Mouse (Mus musculus): ENCODE results near the gene Gm20388. TPM values are rescaled to one million over a fixed set of nuclear protein-coding genes. Genes with fewer than 3 reads are reported as not detected.

Gm20388 gene
- polyA plus RNA-seq, 1 experiment from 2014 or later = 7.4 TPM

- Histone ChIP-seq H3K4me2 (no peak overlapping the region), H3K9me3 (replicated peaks) (no peaks in the 10 kb centered on the region), H3K36me3 (no peaks in the 10 kb centered on the region), H3K27ac (peak overlapping the region; percentile 66), H3K4me3 (replicated peaks) (no peak overlapping the region), H3K9ac (no peak overlapping the region), H3K4me1 (peaks cover 43% of the 10 kb centered on the region), H3K27me3 (peaks cover 19% of the 10 kb centered on the region; the same call in 1 of the 2 replicates)
- WGBS = 60% methylated on average over 6 of the region's 6 CpGs
- ATAC-seq (replicated peaks; ENCODE audit: low FRiP score) = no peak
Measured at GRCm38 (mm10) chr8:120699079-120699478, 788.4 kb downstream of the Gm20388 start.

DNA sequence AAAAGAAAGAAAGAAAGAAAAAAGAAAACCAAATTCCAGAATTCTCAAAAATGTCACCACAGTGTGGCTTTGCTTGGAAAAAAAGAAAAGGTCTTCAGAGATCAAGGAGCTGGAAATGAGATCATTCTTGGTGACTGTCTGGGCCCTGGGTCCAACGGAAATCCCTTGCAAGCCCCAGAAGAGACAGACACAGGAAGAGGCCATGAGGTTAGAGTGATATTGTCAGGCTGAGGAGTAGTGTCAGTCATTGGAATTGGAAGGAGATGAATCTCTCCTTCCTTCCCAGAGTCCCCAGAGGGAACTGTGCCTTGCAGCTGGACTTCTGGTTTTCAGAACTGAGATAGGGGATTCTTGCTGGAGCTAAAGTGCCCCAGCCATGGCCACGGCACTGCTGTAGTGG, 788.9 kb downstream of the Gm20388 start:
- no peak for ATAC-seq (replicated peaks; ENCODE audit: low FRiP score)
- WGBS = 70% methylated on average over 2 of the region's 2 CpGs
- H3K27ac ChIP-seq = peak overlapping the region; percentile 37; the same call in 1 of the 2 replicates

DNA sequence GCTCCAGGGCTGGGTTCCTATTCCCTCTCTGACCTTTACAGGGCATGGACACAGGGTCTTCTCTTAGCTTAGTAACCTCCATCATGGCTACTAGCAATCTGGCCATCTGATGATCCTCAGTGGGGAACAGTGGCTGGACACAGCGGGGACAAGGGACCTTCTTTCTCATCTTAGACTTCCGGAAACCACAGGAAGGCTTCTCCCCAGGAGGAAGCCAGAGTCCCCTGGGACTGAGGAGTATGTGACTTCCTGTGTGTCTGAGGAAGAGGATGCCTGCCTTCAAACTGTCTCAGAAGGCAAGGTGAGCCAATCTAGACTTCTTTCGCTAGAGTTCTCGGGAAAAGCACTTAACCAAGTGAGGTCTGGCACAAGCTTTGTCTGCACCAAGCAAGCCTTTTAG, 789.4 kb downstream of the Gm20388 start:
- Histone ChIP-seq H3K27me3 (peaks cover 19% of the 10 kb centered on the region; the same call in 1 of the 2 replicates), H3K4me1 (peaks cover 40% of the 10 kb centered on the region), H3K4me2 (no peak overlapping the region), H3K36me3 (no peaks in the 10 kb centered on the region), H3K9ac (no peak overlapping the region), H3K9me3 (replicated peaks) (no peaks in the 10 kb centered on the region), H3K27ac (peak overlapping the region; percentile 37; the same call in 1 of the 2 replicates), H3K4me3 (replicated peaks) (no peak overlapping the region)
- WGBS = 82% methylated on average over 4 of the region's 4 CpGs
- no peak for ATAC-seq (replicated peaks; ENCODE audit: low FRiP score)

More for the DNA sequence above, 788.9 kb downstream of the Gm20388 start:
- H3K4me2 ChIP-seq = no peak overlapping the region
- H3K27me3 ChIP-seq = peaks cover 22% of the 10 kb centered on the region; the same call in 1 of the 2 replicates
- no peak overlapping the region for H3K9ac ChIP-seq
- H3K9me3 ChIP-seq (replicated peaks) = no peaks in the 10 kb centered on the region
- no peaks in the 10 kb centered on the region for H3K36me3 ChIP-seq
- H3K4me3 ChIP-seq (replicated peaks) = no peak overlapping the region
- peaks cover 42% of the 10 kb centered on the region for H3K4me1 ChIP-seq

DNA sequence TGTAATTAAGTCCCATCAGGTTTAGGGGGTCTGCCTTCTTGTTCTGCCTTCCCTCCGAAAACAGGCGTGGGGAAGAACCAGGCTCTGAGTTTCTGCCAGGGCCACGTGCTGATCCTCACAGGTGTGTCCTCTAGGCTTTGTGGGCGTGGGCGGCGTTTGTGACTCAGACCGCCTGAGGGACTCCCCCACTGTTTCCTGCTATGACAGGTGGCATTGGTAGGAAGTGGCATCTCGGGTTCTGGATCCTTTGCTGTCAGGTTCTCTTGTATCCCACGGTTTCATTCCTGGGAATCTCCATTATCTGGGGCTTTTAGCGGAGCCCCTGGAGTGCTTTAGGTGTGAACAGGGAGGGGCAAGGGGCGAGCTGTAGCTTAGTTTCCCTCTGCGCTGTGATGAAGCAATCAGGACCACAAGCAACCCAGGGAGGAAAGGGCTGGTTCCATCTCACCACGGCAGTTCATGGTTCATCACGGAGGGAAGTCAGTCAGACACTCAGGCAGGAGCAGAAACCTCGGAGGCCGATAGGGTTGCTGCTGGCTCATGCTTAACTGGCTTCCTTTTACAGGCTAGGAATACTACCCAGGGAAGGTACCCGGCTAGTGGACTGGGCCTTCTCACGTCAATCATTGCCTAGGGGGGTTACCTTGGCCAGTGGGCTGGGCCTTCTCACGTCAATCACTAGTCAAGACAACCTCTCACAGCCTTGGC, 791.3 kb downstream of the Gm20388 start:
- no peak for ATAC-seq (replicated peaks; ENCODE audit: low FRiP score)
- WGBS = 48% methylated on average over 19 of the region's 19 CpGs
- Histone ChIP-seq H3K27me3 (peaks cover 17% of the 10 kb centered on the region; the same call in 1 of the 2 replicates), H3K9me3 (replicated peaks) (no peaks in the 10 kb centered on the region), H3K4me1 (peaks cover 25% of the 10 kb centered on the region), H3K4me2 (no peak overlapping the region), H3K4me3 (replicated peaks) (no peak overlapping the region), H3K9ac (no peak overlapping the region), H3K27ac (no peak overlapping the region), H3K36me3 (no peaks in the 10 kb centered on the region)

DNA sequence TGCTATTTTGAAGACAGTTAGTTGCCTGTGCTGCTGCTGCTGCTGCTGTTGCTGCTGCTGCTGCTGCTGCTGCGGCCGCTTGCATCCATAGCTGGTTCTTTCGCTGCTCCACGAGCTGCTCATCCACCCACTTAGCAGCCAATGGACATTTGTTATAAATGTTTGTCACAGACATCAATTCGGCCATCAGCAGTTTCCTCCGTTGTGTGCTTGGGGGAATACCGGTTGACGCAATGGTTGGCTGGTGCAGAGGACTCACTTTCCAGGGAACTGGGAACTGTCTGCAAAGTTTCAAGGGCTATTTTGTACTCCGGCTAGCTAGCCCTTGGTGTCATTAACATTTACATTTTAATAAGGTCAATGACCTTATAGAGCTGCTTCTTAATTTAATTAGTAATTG, 793.6 kb downstream of the Gm20388 start:
- WGBS = 28% methylated on average over 9 of the region's 9 CpGs

DNA sequence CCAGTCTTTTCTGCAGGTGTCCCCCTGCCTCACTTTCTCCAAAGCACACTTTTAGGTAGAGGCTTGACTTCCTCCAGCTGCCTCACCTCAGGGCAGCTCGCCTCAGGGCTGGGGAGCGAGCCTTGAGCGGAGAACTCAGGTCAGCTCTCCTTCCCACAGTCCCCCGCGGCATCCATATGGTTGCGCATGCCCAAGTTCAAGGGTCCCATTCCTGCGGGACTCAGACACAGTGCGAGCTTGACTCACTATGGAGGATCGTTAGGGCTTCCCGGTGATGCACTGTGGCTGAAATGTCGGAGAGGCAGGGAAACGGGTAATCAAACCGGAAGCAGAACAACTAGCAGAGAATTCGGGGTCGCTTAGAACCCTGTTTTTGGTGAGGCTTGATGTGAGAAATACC, 794.5 kb downstream of the Gm20388 start:
- no peak overlapping the region for H3K27ac ChIP-seq
- H3K4me3 ChIP-seq (replicated peaks) = no peak overlapping the region
- no peaks in the 10 kb centered on the region for H3K9me3 ChIP-seq (replicated peaks)
- H3K27me3 ChIP-seq = peaks cover 17% of the 10 kb centered on the region; the same call in 1 of the 2 replicates
- no peak for ATAC-seq (replicated peaks; ENCODE audit: low FRiP score)
- peaks cover 8% of the 10 kb centered on the region for H3K4me1 ChIP-seq
- WGBS = 67% methylated on average over 15 of the region's 15 CpGs
- H3K9ac ChIP-seq = no peak overlapping the region
- H3K36me3 ChIP-seq = no peaks in the 10 kb centered on the region
- no peak overlapping the region for H3K4me2 ChIP-seq

More for the DNA sequence above, 793.6 kb downstream of the Gm20388 start:
- Histone ChIP-seq H3K4me2 (no peak overlapping the region), H3K9me3 (replicated peaks) (no peaks in the 10 kb centered on the region), H3K27me3 (peaks cover 17% of the 10 kb centered on the region; the same call in 1 of the 2 replicates), H3K36me3 (no peaks in the 10 kb centered on the region), H3K27ac (no peak overlapping the region), H3K9ac (no peak overlapping the region), H3K4me3 (replicated peaks) (no peak overlapping the region), H3K4me1 (peaks cover 13% of the 10 kb centered on the region)
- no peak for ATAC-seq (replicated peaks; ENCODE audit: low FRiP score)

DNA sequence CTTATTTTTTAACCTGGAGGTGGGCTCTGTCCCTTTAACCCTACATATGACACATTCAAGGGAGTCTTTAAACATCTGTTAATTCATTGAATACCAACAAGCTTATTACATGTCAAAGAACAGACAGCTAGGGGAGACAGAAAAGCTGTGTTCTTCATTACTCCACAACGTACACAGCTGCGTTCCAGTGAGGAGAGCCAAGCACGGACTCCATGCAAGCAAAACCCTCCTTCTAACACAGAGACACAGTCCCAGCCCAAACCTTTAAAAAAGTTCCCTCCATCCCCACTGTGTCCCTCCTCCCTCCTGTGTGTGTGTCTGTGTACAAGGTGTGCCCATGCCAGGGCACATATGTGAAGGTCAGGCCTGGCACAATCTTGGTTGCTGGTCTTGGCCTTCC, 795.6 kb downstream of the Gm20388 start:
- H3K9me3 ChIP-seq (replicated peaks) = no peaks in the 10 kb centered on the region
- WGBS = 79% methylated on average over 3 of the region's 3 CpGs
- H3K4me1 ChIP-seq = peaks cover 7% of the 10 kb centered on the region
- no peak overlapping the region for H3K4me2 ChIP-seq
- no peaks in the 10 kb centered on the region for H3K36me3 ChIP-seq
- H3K9ac ChIP-seq = no peak overlapping the region
- H3K4me3 ChIP-seq (replicated peaks) = no peak overlapping the region
- H3K27me3 ChIP-seq = peaks cover 17% of the 10 kb centered on the region; the same call in 1 of the 2 replicates
- no peak overlapping the region for H3K27ac ChIP-seq
- no peak for ATAC-seq (replicated peaks; ENCODE audit: low FRiP score)

DNA sequence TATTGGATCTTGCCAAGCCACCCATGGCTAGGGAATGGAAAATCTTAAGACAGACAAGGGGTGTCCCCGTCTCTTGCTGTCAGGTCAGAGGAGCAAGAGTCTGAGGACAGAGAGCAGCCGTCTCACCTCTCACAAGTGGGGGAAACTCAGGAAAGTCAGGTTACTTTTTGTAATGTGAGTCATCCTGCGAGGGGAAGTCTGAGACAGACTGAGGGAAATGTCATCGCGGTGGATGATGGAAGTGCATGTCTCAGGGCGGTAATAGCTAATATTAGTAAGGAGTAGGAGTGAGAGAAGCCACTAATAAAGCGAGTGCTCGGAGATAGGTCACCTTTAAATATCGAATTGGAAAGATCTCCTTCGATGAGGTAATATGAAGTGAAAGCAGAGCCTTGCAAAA, 798.5 kb downstream of the Gm20388 start:
- H3K27me3 ChIP-seq = peaks cover 4% of the 10 kb centered on the region; the same call in 1 of the 2 replicates
- ATAC-seq (replicated peaks; ENCODE audit: low FRiP score) = no peak

GRCm38 (mm10) chr8:120715200-120715599, 804.6 kb downstream of the Gm20388 start:
- H3K4me1 ChIP-seq = peaks cover 17% of the 10 kb centered on the region
- no peaks in the 10 kb centered on the region for H3K9me3 ChIP-seq (replicated peaks)
- H3K27me3 ChIP-seq = no peaks in the 10 kb centered on the region
- no peak overlapping the region for H3K4me2 ChIP-seq
- H3K4me3 ChIP-seq (replicated peaks) = no peak overlapping the region
- peak overlapping the region; percentile 47 for H3K27ac ChIP-seq
- 58% methylated on average over 6 of the region's 6 CpGs for WGBS
- ATAC-seq (replicated peaks; ENCODE audit: low FRiP score) = no peak
- no peak overlapping the region for H3K9ac ChIP-seq
- no peaks in the 10 kb centered on the region for H3K36me3 ChIP-seq

More for the DNA sequence above, 798.5 kb downstream of the Gm20388 start:
- Histone ChIP-seq H3K4me2 (no peak overlapping the region), H3K36me3 (no peaks in the 10 kb centered on the region), H3K9ac (no peak overlapping the region), H3K4me3 (replicated peaks) (no peak overlapping the region), H3K27ac (no peak overlapping the region), H3K9me3 (replicated peaks) (no peaks in the 10 kb centered on the region), H3K4me1 (peaks cover 5% of the 10 kb centered on the region)
- WGBS = 72% methylated on average over 10 of the region's 10 CpGs

DNA sequence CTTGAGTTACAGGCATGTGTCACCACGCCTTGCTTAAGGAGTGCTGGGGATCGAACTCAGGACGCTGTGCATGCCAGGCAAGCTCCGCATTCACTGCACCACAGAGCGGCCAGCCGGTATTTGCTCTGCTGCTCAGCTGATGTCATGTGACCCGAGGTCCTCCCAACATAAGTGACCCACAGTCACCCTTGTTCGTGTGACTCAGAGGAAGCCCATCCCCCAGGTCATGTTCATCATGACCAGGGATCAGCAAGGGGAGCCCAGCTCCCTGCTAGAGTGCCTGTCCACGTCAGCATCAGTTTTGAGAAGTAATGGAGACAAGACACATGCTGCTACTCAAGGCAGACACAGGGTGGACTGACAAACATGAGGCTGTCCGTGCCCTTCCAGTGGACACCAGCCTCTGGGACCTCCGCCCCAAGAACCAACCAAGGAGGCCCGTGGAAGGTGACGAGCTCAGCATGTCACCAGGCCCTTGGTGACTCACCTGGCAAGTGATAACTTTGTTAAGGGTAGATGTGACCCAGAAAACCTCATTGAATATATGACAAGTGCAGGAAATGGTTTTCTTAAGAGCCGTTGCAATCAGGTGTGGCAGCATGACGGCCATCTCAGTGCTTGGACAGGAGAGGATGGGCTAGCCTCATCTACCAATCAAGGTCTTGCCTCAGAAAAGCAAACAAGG, 805.5 kb downstream of the Gm20388 start:
- Histone ChIP-seq H3K36me3 (no peaks in the 10 kb centered on the region), H3K27ac (peak overlapping the region; percentile 47; the same call in 1 of the 2 replicates), H3K9ac (no peak overlapping the region), H3K9me3 (replicated peaks) (no peaks in the 10 kb centered on the region), H3K27me3 (0 out of 2 replicates have a peak, but pooled peaks cover 4% of the 10 kb centered on the region), H3K4me1 (peaks cover 17% of the 10 kb centered on the region), H3K4me2 (no peak overlapping the region), H3K4me3 (replicated peaks) (no peak overlapping the region)
- ATAC-seq (replicated peaks; ENCODE audit: low FRiP score) = no peak
- 74% methylated on average over 15 of the region's 15 CpGs for WGBS

DNA sequence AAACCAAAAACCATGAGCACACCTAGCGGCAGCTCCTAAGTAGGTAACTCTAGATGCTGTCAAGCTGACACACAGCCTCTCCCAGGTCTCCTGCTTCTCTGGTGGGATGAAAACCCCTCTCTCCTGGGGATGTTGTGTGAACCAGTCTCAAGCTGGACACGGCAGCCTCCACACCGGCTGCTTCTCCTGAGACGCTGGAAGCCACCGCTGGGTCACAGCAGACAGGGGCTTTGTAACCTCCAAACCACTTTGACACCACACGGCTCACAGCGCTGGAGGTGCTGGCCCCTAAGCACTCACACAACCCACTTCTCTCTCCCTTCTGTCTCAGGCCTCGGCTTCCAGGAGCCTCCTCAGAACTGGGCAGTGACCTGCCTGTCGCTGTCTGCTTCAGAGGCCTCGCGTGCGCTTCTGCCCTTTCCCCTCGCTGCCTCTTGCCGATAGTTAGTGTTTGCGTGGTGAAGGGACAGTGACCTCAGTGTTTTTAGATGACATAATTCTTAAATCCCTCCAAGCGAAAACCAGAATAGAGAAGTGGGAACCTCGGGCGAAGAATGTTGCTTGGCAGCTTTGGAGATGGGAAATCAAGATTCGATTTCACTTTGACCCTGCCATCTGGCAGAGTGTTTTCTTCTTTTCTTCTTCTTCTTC, 809.1 kb downstream of the Gm20388 start:
- Histone ChIP-seq H3K27me3 (0 out of 2 replicates have a peak, but pooled peaks cover 4% of the 10 kb centered on the region), H3K9ac (no peak overlapping the region), H3K4me3 (replicated peaks) (no peak overlapping the region), H3K4me2 (no peak overlapping the region), H3K9me3 (replicated peaks) (0 out of 2 replicates have a peak, but pooled peaks cover 7% of the 10 kb centered on the region), H3K4me1 (peaks cover 18% of the 10 kb centered on the region), H3K36me3 (no peaks in the 10 kb centered on the region), H3K27ac (no peak overlapping the region)
- WGBS = 52% methylated on average over 19 of the region's 19 CpGs
- ATAC-seq (replicated peaks; ENCODE audit: low FRiP score) = no peak

GRCm38 (mm10) chr8:120723025-120723424, 812.4 kb downstream of the Gm20388 start:
- Histone ChIP-seq H3K4me1 (peaks cover 17% of the 10 kb centered on the region), H3K36me3 (no peaks in the 10 kb centered on the region), H3K27me3 (0 out of 2 replicates have a peak, but pooled peaks cover 7% of the 10 kb centered on the region), H3K4me3 (replicated peaks) (no peak overlapping the region), H3K9ac (no peak overlapping the region), H3K4me2 (no peak overlapping the region), H3K9me3 (replicated peaks) (0 out of 2 replicates have a peak, but pooled peaks cover 7% of the 10 kb centered on the region), H3K27ac (no peak overlapping the region)
- 76% methylated on average over 6 of the region's 6 CpGs for WGBS
- ATAC-seq (replicated peaks; ENCODE audit: low FRiP score) = no peak
